Mouse (Mus musculus) stomach, postnatal 0 days (tissue): ENCODE results near the gene Gm20403. TPM values are rescaled to one million over a fixed set of nuclear protein-coding genes. Genes with fewer than 3 reads are reported as not detected.
"Not testable (repeated sequence)": the region's sequence is repeated elsewhere in the genome, so short reads cannot be mapped to it uniquely, and the experiment has no call there.

ENCODE experiments used
- ATAC-seq: fragments of 200-750 bp; cut with Nextera tagmentation; 2 replicates; pipeline ENCODE4 v1.8.0; 2017; ENCODE audit not compliant: low FRiP score, low TSS enrichment
- DNase-seq: peaks from one replicate; pipeline ENCODE4 v3.0.0-alpha.2; 2016; ENCODE audit warnings: low spot score
- H3K27ac ChIP-seq: fragments of 300-500 bp; sonication (generic); replicated peaks from 2 replicates; pipeline ENCODE4 v1.5.1; 2014; ENCODE audit warnings: mild to moderate bottlenecking, control low read depth
- H3K27me3 ChIP-seq: fragments of 300-500 bp; sonication (generic); 2 replicates; pipeline ENCODE4 v1.6.1; 2014; ENCODE audit warnings: low read length; ENCODE audit not compliant: control insufficient read depth, insufficient read depth
- H3K36me3 ChIP-seq: fragments of 300-500 bp; sonication (generic); 2 replicates; pipeline ENCODE4 v1.6.1; 2014; ENCODE audit warnings: low read length, mixed read lengths; ENCODE audit not compliant: control insufficient read depth, insufficient read depth
- H3K4me1 ChIP-seq: fragments of 300-500 bp; sonication (generic); replicated peaks from 2 replicates; pipeline ENCODE4 v1.6.1; 2014; ENCODE audit warnings: antibody characterized with exemption; ENCODE audit not compliant: control insufficient read depth, insufficient read depth
- H3K4me2 ChIP-seq: fragments of 300-500 bp; sonication (generic); replicated peaks from 2 replicates; pipeline ENCODE4 v1.6.1; 2014; ENCODE audit warnings: low read depth, mild to moderate bottlenecking, control low read depth, moderate library complexity
- H3K4me3 ChIP-seq: fragments of 300-500 bp; sonication (generic); 2 replicates; pipeline ENCODE4 v1.5.1; 2014; ENCODE audit warnings: low read depth, low read length, control low read depth
- H3K9ac ChIP-seq: fragments of 300-500 bp; sonication (generic); 2 replicates; pipeline ENCODE4 v1.6.1; 2014; ENCODE audit warnings: mild to moderate bottlenecking, low read length, control low read depth, mixed read lengths
- H3K9me3 ChIP-seq: fragments of 300-500 bp; sonication (generic); 2 replicates; pipeline ENCODE4 v1.6.1; 2016; ENCODE audit warnings: low read length; ENCODE audit not compliant: control insufficient read depth
- CTCF ChIP-seq: IDR thresholded peaks from 2 replicates; pipeline ENCODE4 v1.5.1; 2016; ENCODE audit warnings: antibody characterized with exemption, low read depth, mild to moderate bottlenecking, moderate library complexity
- EP300 ChIP-seq: optimal IDR thresholded peaks from 2 replicates; pipeline ENCODE3; 2016; ENCODE audit warnings: antibody characterized with exemption
- WGBS: fragments of 180-500 bp; shearing (Covaris S2); extraction: QIAGEN DNeasy Blood & Tissue Kit; methylation state at CpG from one replicate; pipeline ENCODE4 v1.1.7; 2014; 5-methylcytosine and 5-hydroxymethylcytosine counted together
- polyA plus RNA-seq: library from polyadenylated mRNA; unstranded; fragments of >200 nt; fragmentation: Nextera tagmentation; extraction: Ambion mirVana; gene quantifications from 2 replicates; pipeline ENCODE4 v1.2.1, GENCODE M21; 2015

Gm20403 gene
- polyA plus RNA-seq, 1 experiment from 2014 or later: 0.64 TPM

DNA sequence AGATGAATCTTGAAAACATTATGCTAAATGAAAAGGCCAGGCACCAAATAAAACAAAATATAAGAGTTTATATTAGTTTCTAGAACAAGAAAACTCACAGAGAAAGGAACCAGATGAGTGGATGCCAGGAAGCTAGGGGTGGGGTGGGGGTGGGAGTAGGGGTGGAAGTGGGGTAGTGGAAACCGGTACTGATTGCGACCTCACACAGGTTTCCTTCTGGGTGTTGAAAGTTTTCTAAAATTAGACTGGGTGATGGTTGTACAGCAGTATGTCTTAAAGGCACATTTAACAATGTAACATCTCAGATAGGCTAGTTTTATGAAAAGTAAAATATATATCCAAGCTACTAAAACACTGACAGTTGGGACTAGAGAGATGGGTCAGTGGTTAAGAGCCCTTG is 29.4 kb downstream of the Gm20403 start:
- no peak overlapping the region for H3K27ac ChIP-seq
- no peak overlapping the region for H3K4me3 ChIP-seq
- ATAC-seq (no peak), DNase-seq (no peak)
- H3K9me3 ChIP-seq: no peaks in the 10 kb centered on the region
- H3K27me3 ChIP-seq: no peaks in the 10 kb centered on the region
- H3K36me3 ChIP-seq: no peaks in the 10 kb centered on the region; the same call in 1 of the 2 replicates
- no peak overlapping the region for H3K9ac ChIP-seq
- WGBS: 72% methylated on average over 2 of the region's 2 CpGs
- TF ChIP-seq CTCF: no peak
- no peak for TF ChIP-seq EP300
- no peak overlapping the region for H3K4me2 ChIP-seq
- no peaks in the 10 kb centered on the region for H3K4me1 ChIP-seq

DNA sequence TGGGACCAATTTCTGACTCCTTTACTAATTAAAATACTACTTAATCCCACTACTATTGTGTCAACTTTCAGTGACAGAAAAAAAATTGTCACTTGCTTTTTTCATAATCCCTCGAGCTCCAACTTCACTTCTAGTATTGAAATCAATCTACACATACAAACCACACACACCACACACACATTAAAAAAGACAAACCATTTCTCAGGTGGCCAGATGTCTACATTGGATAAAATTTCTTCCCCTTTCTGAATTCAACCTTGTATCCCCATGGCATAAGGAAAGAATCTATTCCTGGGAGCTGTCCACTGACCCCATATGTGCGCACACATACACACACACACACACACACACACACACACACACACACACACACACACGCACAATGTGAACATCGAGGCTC is 29.9 kb downstream of the Gm20403 start:
- H3K4me2 ChIP-seq: no peak overlapping the region
- H3K4me3 ChIP-seq: no peak overlapping the region
- H3K9me3 ChIP-seq: no peaks in the 10 kb centered on the region
- no peak for ATAC-seq
- DNase-seq: no peak
- TF ChIP-seq EP300: no peak
- no peak for TF ChIP-seq CTCF
- no peak overlapping the region for H3K27ac ChIP-seq
- H3K4me1 ChIP-seq: no peaks in the 10 kb centered on the region
- no peak overlapping the region for H3K9ac ChIP-seq
- no peaks in the 10 kb centered on the region for H3K27me3 ChIP-seq
- WGBS: 84% methylated on average over 4 of the region's 4 CpGs
- no peaks in the 10 kb centered on the region; the same call in 1 of the 2 replicates for H3K36me3 ChIP-seq

- Histone ChIP-seq H3K27me3 (no peaks in the 10 kb centered on the region), H3K4me3 (no peak overlapping the region), H3K27ac (no peak overlapping the region), H3K9ac (no peak overlapping the region), H3K4me2 (no peak overlapping the region), H3K9me3 (no peaks in the 10 kb centered on the region), H3K4me1 (no peaks in the 10 kb centered on the region), H3K36me3 (no peaks in the 10 kb centered on the region)
- TF ChIP-seq EP300: no peak
- no peak for TF ChIP-seq CTCF
- DNase-seq: no peak
- ATAC-seq: no peak
- WGBS: 74% methylated on average over 6 of the region's 6 CpGs
Measured at GRCm38 (mm10) chr12:54946116-54946515, 40.2 kb downstream of the Gm20403 start.

- H3K4me3 ChIP-seq, H3K9ac ChIP-seq, DNase-seq, ATAC-seq, H3K9me3 ChIP-seq, H3K4me1 ChIP-seq, H3K27ac ChIP-seq, H3K27me3 ChIP-seq, H3K36me3 ChIP-seq, H3K4me2 ChIP-seq: not testable (repeated sequence)
- 88% methylated on average over 6 of the region's 6 CpGs for WGBS
Measured at GRCm38 (mm10) chr12:54942586-54943157, 43.7 kb downstream of the Gm20403 start.

DNA sequence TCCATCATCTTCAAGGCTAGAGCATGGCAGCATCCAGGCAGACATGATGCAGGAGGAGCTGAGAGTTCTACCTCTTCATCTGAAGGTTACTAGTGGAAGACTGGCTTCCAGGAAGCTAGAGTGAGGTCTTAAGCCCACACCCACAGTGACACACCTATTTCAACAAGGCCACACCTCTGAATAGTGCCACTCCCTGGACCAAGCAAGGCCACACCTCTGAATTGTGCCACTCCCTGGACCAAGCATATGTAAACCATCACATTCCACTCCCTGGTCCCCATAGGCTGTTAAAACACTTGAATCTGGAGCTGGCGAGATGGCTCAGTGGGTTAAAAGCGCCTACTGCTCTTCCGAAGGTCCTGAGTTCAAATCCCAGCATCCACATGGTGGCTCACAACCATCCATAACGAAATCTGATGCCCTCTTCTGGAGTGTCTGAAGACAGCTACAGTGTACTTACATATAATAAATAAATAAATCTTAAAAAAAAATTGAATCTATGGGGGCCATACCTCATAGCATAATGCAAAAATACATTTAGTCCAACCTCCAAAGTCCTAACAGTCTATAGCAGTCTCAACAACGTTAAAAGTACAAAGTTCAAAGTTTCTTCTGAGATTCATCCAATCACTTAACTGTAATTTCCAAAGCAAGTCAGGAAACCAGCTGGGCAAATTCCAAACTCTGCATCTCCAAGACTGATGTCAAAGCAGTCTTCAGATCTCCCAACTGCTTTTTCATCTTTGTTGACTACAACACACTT is 48.6 kb downstream of the Gm20403 start:
- peak; percentile 88 for ATAC-seq
- not testable (repeated sequence) for H3K4me2 ChIP-seq, H3K27me3 ChIP-seq, H3K4me1 ChIP-seq, H3K36me3 ChIP-seq, H3K9me3 ChIP-seq, H3K4me3 ChIP-seq, H3K9ac ChIP-seq, H3K27ac ChIP-seq
- 89% methylated on average over 5 of the region's 5 CpGs for WGBS
- peak; percentile 20 for DNase-seq

Other genes with a start within 250 kb of the Gm20403 start
- 260 and 269 TPM in 2 replicates for gene Snx6, start 190.8 kb downstream of the Gm20403 start, polyA plus RNA-seq
- 127 and 132 TPM in 2 replicates for gene Cfl2, start 123.7 kb downstream of the Gm20403 start, polyA plus RNA-seq
- 13.0 and 14.0 TPM in 2 replicates for gene Baz1a, start 27.8 kb upstream of the Gm20403 start, polyA plus RNA-seq
- 9.8 and 11.2 TPM in 2 replicates for gene 2700097O09Rik, start 93.6 kb upstream of the Gm20403 start, polyA plus RNA-seq
- 123 and 124 TPM in 2 replicates for gene Srp54a, start 93.7 kb upstream of the Gm20403 start, polyA plus RNA-seq
- gene Fam177a, start 137.9 kb upstream of the Gm20403 start, polyA plus RNA-seq: 28.1 and 30.2 TPM in 2 replicates
- 43.6 and 44.8 TPM in 2 replicates for gene Srp54b, start 168.6 kb upstream of the Gm20403 start, polyA plus RNA-seq
- gene 1700047I17Rik2, start 213.1 kb upstream of the Gm20403 start, polyA plus RNA-seq: not detected in 2 replicates
- 61.4 and 61.6 TPM in 2 replicates for gene Srp54c, start 243.6 kb upstream of the Gm20403 start, polyA plus RNA-seq